Mouse (Mus musculus) lung, embryonic 14.5 days (tissue): ENCODE data around the gene Itgae. TPM values are rescaled to one million over a fixed set of nuclear protein-coding genes. Genes with fewer than 3 reads are reported as not detected.

Source experiments
- ATAC-seq: fragments of 200-750 bp; cut with Nextera tagmentation; 2 replicates; pipeline ENCODE4 v1.8.0; 2017; ENCODE audit warnings: mild to moderate bottlenecking, moderate TSS enrichment, moderate library complexity; ENCODE audit not compliant: insufficient read depth
- DNase-seq: peaks from one replicate; pipeline ENCODE4 v3.0.0-alpha.2; 2015
- H3K27ac ChIP-seq: fragments of 300-500 bp; sonication (generic); 2 replicates; pipeline ENCODE4 v1.5.1; 2014; ENCODE audit warnings: low read depth, mild to moderate bottlenecking, moderate library complexity
- H3K27me3 ChIP-seq: fragments of 300-500 bp; sonication (generic); 2 replicates; pipeline ENCODE4 v1.6.1; 2014; ENCODE audit warnings: low read length, control low read depth; ENCODE audit not compliant: insufficient read depth
- H3K36me3 ChIP-seq: fragments of 300-500 bp; sonication (generic); 2 replicates; pipeline ENCODE4 v1.6.1; 2014; ENCODE audit warnings: control low read depth; ENCODE audit not compliant: insufficient read depth
- H3K4me1 ChIP-seq: fragments of 300-500 bp; sonication (generic); 2 replicates; pipeline ENCODE4 v1.6.1; 2014; ENCODE audit warnings: antibody characterized with exemption, control low read depth; ENCODE audit not compliant: insufficient read depth
- H3K4me2 ChIP-seq: fragments of 300-500 bp; sonication (generic); 2 replicates; pipeline ENCODE4 v1.6.1; 2014; ENCODE audit warnings: mild to moderate bottlenecking
- H3K4me3 ChIP-seq: fragments of 300-500 bp; sonication (generic); 2 replicates; pipeline ENCODE4 v1.5.1; 2014; ENCODE audit warnings: low read depth, low read length
- H3K9ac ChIP-seq: fragments of 300-500 bp; sonication (generic); 2 replicates; pipeline ENCODE4 v1.6.1; 2014
- H3K9me3 ChIP-seq: fragments of 300-500 bp; sonication (generic); 2 replicates; pipeline ENCODE4 v1.6.1; 2016; ENCODE audit warnings: low read depth, low read length, control low read depth
- CTCF ChIP-seq: IDR thresholded peaks from 2 replicates; pipeline ENCODE4 v1.5.1; 2016; ENCODE audit warnings: antibody characterized with exemption, low read depth
- WGBS: fragments of 180-500 bp; shearing (Covaris S2); extraction: QIAGEN DNeasy Blood & Tissue Kit; methylation state at CpG from one replicate; pipeline ENCODE4 v1.1.7; 2014; 5-methylcytosine and 5-hydroxymethylcytosine counted together
- polyA plus RNA-seq: library from polyadenylated mRNA; unstranded; fragments of >200 nt; fragmentation: Nextera tagmentation; extraction: Ambion mirVana; gene quantifications from 2 replicates; pipeline ENCODE4 v1.2.1, GENCODE M21; 2014

Itgae gene
- polyA plus RNA-seq, 1 experiment from 2014 or later: 0.38 TPM

DNA sequence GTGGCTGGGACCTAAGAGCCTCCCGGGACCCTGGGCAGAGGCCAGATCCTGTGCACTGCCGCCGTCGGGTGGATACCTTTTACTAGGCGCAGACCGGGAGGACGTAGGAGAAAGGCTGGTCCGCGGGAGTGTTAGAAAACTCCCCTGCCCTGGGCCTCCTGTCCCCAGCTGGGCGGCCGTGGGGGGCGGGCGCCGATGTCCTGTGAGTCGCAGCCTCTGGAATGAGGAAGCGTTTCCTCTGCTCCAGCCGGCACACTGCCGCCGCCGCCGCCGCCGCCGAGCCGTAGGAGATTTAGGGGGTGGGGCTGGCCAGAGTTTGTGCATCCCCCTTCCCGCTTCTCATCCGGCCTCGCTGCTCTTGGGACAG, 87.1 kb downstream of the Itgae start:
- Histone ChIP-seq H3K36me3 (peaks cover 32% of the 10 kb centered on the region), H3K9ac (peak overlapping the region; percentile 87), H3K27me3 (no peaks in the 10 kb centered on the region), H3K4me1 (0 out of 2 replicates have a peak, but pooled peaks cover 7% of the 10 kb centered on the region), H3K27ac (peak overlapping the region; percentile 97), H3K4me3 (peak overlapping the region; percentile 96), H3K4me2 (peak overlapping the region; percentile 76), H3K9me3 (no peaks in the 10 kb centered on the region)
- DNase-seq (peak; percentile 94), ATAC-seq (peak; percentile 91)
- under 1% methylated on average over 28 of the region's 28 CpGs for WGBS
- TF ChIP-seq CTCF: no peak

DNA sequence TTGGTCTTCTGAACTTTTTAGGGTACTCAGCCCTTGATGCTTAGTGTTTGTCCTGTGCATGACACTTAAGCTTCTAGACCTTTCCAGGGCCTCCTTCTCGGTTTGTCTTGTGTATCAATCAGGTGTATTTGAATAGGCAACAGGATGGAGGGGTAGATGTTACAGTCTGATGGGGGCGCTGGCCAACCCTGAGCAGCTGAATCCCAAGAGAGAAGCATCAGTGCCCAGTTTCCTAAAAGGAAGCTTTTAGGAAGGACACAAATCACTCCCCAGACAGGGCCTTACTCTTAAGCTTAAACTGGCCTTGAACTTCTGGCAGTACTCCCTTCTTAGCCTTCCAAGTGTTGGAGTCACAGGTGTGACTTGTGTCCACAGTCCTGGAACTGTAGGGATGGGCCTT, 87.5 kb downstream of the Itgae start:
- Histone ChIP-seq H3K4me2 (peak overlapping the region; percentile 76), H3K4me1 (0 out of 2 replicates have a peak, but pooled peaks cover 3% of the 10 kb centered on the region), H3K9ac (peak overlapping the region; percentile 87), H3K4me3 (peak overlapping the region; percentile 96), H3K27me3 (no peaks in the 10 kb centered on the region), H3K27ac (peak overlapping the region; percentile 97), H3K36me3 (peaks cover 34% of the 10 kb centered on the region), H3K9me3 (no peaks in the 10 kb centered on the region)
- ATAC-seq: no peak
- DNase-seq: peak; percentile 26
- WGBS: 3% methylated on average over 2 of the region's 2 CpGs
- no peak for TF ChIP-seq CTCF

DNA sequence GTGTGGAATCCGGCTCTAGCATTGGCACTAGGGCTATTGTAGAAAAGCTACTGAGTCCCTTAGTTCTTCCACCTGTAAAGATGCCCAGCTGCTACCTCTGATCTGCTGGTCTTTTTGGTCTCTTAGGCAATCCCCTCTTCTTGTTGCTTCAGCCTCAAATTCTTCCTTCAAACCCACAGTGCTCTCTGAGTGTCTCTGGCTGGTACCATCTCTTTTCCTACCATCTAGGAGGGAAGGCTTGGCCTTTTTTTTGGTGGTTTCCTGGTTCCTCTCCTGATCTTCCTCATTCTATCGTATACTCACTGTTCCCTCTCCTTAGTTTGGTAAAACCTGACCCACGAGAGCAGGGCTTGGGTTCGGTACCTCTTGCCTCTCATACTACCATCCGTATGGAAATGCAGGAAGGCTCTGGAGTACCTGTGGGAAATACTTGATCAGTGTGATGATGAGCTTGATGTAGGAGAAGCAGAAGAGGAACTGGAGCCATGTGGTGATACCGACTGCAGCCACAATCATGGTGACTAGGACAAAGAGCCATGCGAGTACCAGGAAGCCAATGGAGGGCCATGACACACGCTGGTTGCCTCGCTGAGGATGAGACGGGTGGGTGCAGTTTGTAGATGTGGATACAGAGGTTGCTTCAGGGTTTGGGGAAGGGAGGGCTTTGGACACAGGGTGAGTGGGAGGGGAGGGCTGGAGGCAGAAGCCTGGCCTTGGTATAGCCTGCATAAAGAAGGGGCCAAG, 95.7 kb downstream of the Itgae start:
- Histone ChIP-seq H3K9me3 (no peaks in the 10 kb centered on the region), H3K27ac (no peak overlapping the region), H3K36me3 (peaks cover 32% of the 10 kb centered on the region), H3K27me3 (no peaks in the 10 kb centered on the region), H3K9ac (no peak overlapping the region), H3K4me3 (no peak overlapping the region), H3K4me2 (no peak overlapping the region), H3K4me1 (no peaks in the 10 kb centered on the region)
- WGBS: 86% methylated on average over 10 of the region's 10 CpGs
- DNase-seq (no peak), ATAC-seq (no peak)
- TF ChIP-seq CTCF: no peak

DNA sequence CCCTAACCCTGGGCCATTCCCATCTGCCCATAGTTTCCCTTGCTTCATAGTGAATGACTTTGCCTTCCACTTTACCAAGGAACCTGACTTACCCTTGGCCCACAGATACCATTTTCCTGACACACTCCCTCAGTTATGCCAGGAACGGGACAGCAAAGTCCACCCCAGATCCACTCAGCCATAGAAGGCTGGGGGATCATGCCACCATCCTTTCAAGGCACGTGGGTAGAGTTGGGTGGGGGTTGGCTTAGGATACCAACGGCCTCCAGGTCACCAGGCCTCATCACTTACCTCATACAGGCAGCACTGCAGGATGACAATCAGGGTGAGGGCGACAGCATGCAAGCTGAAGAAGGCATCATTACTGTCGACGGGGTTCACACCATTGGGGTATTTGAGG, 96.8 kb downstream of the Itgae start:
- TF ChIP-seq CTCF: no peak
- no peak for ATAC-seq
- H3K36me3 ChIP-seq: peaks cover 29% of the 10 kb centered on the region

DNA sequence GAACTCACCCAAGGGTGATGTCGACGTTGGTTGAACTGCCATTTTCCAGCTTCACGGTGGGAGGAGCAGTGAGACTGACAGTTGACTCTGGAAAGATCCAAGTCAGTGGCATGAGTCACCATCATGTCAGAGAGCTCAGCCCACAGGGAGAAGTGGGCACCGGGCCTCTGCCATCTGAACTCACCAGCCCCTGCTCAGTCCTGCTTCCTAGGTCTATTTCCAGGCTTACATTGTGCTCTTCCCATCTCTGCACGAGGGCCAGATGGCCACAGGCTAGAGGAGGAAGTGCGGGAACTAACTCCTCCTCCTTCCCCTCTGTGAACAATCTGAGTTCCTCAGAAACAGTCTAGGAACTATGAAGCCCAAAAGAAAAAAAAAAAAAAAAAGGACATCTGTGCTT, 102.7 kb downstream of the Itgae start:
- no peaks in the 10 kb centered on the region for H3K27me3 ChIP-seq
- ATAC-seq (no peak), DNase-seq (no peak)

More for the DNA sequence above, 96.8 kb downstream of the Itgae start:
- no peaks in the 10 kb centered on the region for H3K27me3 ChIP-seq
- no peak overlapping the region for H3K4me3 ChIP-seq
- no peak for DNase-seq
- WGBS: 86% methylated on average over 6 of the region's 6 CpGs
- H3K4me2 ChIP-seq: no peak overlapping the region
- H3K9ac ChIP-seq: no peak overlapping the region
- no peak overlapping the region for H3K27ac ChIP-seq
- no peaks in the 10 kb centered on the region for H3K4me1 ChIP-seq
- no peaks in the 10 kb centered on the region for H3K9me3 ChIP-seq

DNA sequence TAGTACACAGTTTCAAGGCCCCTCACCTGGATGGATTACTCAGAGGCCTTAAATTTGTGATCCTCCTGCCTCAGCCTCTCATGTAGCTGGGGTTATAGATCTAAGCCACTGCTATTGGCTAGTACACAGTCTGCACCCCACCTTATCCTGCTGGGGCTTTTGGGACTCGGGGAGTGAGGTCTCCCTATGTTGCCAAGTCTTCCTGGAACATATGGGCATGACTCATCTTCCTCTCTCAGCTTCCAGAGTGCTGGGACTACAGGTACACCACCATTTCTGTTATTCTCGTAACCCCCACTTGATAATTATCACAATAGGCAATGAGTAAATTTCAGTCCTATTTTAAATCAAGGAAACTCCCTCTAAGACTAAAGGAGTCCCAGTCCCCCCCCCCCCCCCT, 104.1 kb downstream of the Itgae start:
- Histone ChIP-seq H3K36me3 (0 out of 2 replicates have a peak, but pooled peaks cover 4% of the 10 kb centered on the region), H3K4me2 (no peak overlapping the region), H3K27ac (no peak overlapping the region), H3K4me3 (no peak overlapping the region), H3K4me1 (no peaks in the 10 kb centered on the region), H3K27me3 (no peaks in the 10 kb centered on the region), H3K9me3 (no peaks in the 10 kb centered on the region), H3K9ac (no peak overlapping the region)
- TF ChIP-seq CTCF: no peak
- 60% methylated on average over 2 of the region's 2 CpGs for WGBS
- no peak for ATAC-seq
- DNase-seq: no peak

More for the DNA sequence above, 102.7 kb downstream of the Itgae start:
- Histone ChIP-seq H3K36me3 (0 out of 2 replicates have a peak, but pooled peaks cover 4% of the 10 kb centered on the region), H3K4me3 (no peak overlapping the region), H3K9me3 (no peaks in the 10 kb centered on the region), H3K4me2 (no peak overlapping the region), H3K27ac (no peak overlapping the region), H3K9ac (no peak overlapping the region), H3K4me1 (no peaks in the 10 kb centered on the region)
- no peak for TF ChIP-seq CTCF
- WGBS: 76% methylated on average over 6 of the region's 6 CpGs

Other genes starting within 250 kb of the Itgae start
- gene Atp2a3, start 129.4 kb upstream of the Itgae start, polyA plus RNA-seq: 7.4 and 7.6 TPM in 2 replicates
- 1.9 and 2.1 TPM in 2 replicates for gene P2rx1, start 91.5 kb upstream of the Itgae start, polyA plus RNA-seq
- gene Camkk1, start 71.6 kb upstream of the Itgae start, polyA plus RNA-seq: 3.2 and 3.5 TPM in 2 replicates
- gene Ncbp3, start 42.8 kb upstream of the Itgae start, polyA plus RNA-seq: 12.3 and 13.2 TPM in 2 replicates
- gene Haspin, start 47.7 kb downstream of the Itgae start, polyA plus RNA-seq: 23.2 and 23.3 TPM in 2 replicates
- 0.15 and 0.21 TPM in 2 replicates for gene P2rx5, start 69.8 kb downstream of the Itgae start, polyA plus RNA-seq
- 118 and 135 TPM in 2 replicates for gene Emc6, start 86.5 kb downstream of the Itgae start, polyA plus RNA-seq
- 252 and 263 TPM in 2 replicates for gene Tax1bp3, start 86.5 kb downstream of the Itgae start, polyA plus RNA-seq
- 11.4 and 12.7 TPM in 2 replicates for gene Ctns, start 108.5 kb downstream of the Itgae start, polyA plus RNA-seq
- 0.93 and 1.3 TPM in 2 replicates for gene Shpk, start 108.9 kb downstream of the Itgae start, polyA plus RNA-seq
- gene Trpv1, start 143.7 kb downstream of the Itgae start, polyA plus RNA-seq: not detected in 2 replicates
- 0.09 and 0.18 TPM in 2 replicates for gene Trpv3, start 176.8 kb downstream of the Itgae start, polyA plus RNA-seq
- 0.50 and 0.70 TPM in 2 replicates for gene Aspa, start 239.0 kb downstream of the Itgae start, polyA plus RNA-seq
- not detected in 2 replicates for gene Gm49340, start 239.2 kb downstream of the Itgae start, polyA plus RNA-seq
- not detected in 2 replicates for gene Spata22, start 239.2 kb downstream of the Itgae start, polyA plus RNA-seq